Mouse (Mus musculus) brain, embryonic 14.5 days (tissue): Measurements from ENCODE around the gene Zfp277.

Experiments
- CTCF ChIP-seq: fragments of 200-500 bp; IDR thresholded peaks from 2 replicates; pipeline ENCODE4 v1.5.1; 2012; ENCODE audit warnings: inconsistent platforms, mild to moderate bottlenecking, moderate library complexity, borderline replicate concordance; ENCODE audit not compliant: insufficient read depth, insufficient read length; ENCODE audit errors: extremely low read depth
- POLR2A ChIP-seq: fragments of 200-500 bp; IDR thresholded peaks from 2 replicates; pipeline ENCODE4 v1.6.1; 2012; ENCODE audit warnings: mild to moderate bottlenecking, inconsistent platforms, borderline replicate concordance; ENCODE audit not compliant: poor library complexity, insufficient read depth, insufficient read length, severe bottlenecking; ENCODE audit errors: extremely low read depth

DNA sequence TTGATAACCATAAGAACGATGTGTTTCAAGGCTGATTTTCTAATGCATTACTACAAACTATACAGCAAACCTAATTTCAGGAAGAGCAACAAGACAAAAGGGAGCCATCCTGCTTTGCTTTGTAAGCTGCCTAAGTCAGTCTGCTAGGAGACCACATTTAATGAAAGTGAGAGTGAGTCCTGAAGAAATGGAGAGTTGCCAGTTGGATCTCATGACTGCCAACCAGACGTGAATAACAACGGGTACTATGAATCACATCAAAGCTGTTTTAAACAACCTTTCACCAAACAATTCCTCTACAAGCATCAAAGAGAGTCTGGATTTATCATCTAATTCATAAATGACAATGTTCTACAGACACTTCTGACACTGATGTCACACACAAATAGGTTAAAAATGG lies 11.6 kb downstream of the Zfp277 start:
- TF ChIP-seq POLR2A (no peak), CTCF (no peak)
